Mouse (Mus musculus) myocyte (in vitro differentiated cells): ENCODE measurements around the gene Bmp2k. TPM values are rescaled to one million over a fixed set of nuclear protein-coding genes. Genes with fewer than 3 reads are reported as not detected.

ENCODE experiments used
- H3K27me3 ChIP-seq: one replicate; pipeline ENCODE4 v1.6.1; 2011; ENCODE audit not compliant: control insufficient read depth, insufficient read depth, insufficient read length
- H3K36me3 ChIP-seq: one replicate; pipeline ENCODE4 v1.6.1; 2011; ENCODE audit not compliant: control insufficient read depth, insufficient read depth
- H3K4me2 ChIP-seq: one replicate; pipeline ENCODE4 v1.6.1; 2011; ENCODE audit warnings: low read depth, control low read depth
- H3K4me3 ChIP-seq: one replicate; pipeline ENCODE4 v1.5.1; 2011; ENCODE audit warnings: mild to moderate bottlenecking, control low read depth, moderate library complexity
- H3K79me2 ChIP-seq: one replicate; pipeline ENCODE4 v1.6.1; 2011; ENCODE audit not compliant: control insufficient read depth, insufficient read depth
- H3ac ChIP-seq: one replicate; pipeline ENCODE4 v1.6.1; 2011; ENCODE audit not compliant: control insufficient read depth, insufficient read length
- CEBPB ChIP-seq: IDR thresholded peaks from 2 replicates; pipeline ENCODE4 v1.6.1; 2011; ENCODE audit warnings: mild to moderate bottlenecking, moderate library complexity; ENCODE audit not compliant: poor library complexity, insufficient read depth, severe bottlenecking
- E2F4 ChIP-seq: IDR thresholded peaks from one replicate; pipeline ENCODE4 v1.6.1; 2011; ENCODE audit warnings: mild to moderate bottlenecking, control low read depth, moderate library complexity; ENCODE audit not compliant: insufficient read depth
- MAX ChIP-seq: IDR thresholded peaks from one replicate; pipeline ENCODE4 v1.6.1; 2011; ENCODE audit warnings: low read depth, mild to moderate bottlenecking, control low read depth
- MYOD1 ChIP-seq, 3 experiments: IDR thresholded peaks; one replicate each; pipeline ENCODE4 v1.6.1; 2011; ENCODE audit warnings: control low read depth in 2 of 3, low read depth in 2 of 3, mild to moderate bottlenecking in 2 of 3, moderate library complexity in 1 of 3; ENCODE audit not compliant: insufficient read length in 2 of 3, control insufficient read depth in 1 of 3
- MYOG ChIP-seq, 3 experiments: IDR thresholded peaks; one replicate each; pipeline ENCODE4 v1.6.1; 2011; ENCODE audit warnings: control low read depth in 2 of 3, low read depth in 2 of 3, mild to moderate bottlenecking in 2 of 3; ENCODE audit not compliant: insufficient read length in 2 of 3, control insufficient read depth in 1 of 3, insufficient read depth in 1 of 3
- POLR2A ChIP-seq: IDR thresholded peaks from one replicate; pipeline ENCODE4 v1.6.1; 2011; ENCODE audit warnings: low read depth, mild to moderate bottlenecking, control low read depth, moderate library complexity; ENCODE audit not compliant: insufficient read length
- POLR2AphosphoS2 ChIP-seq: IDR thresholded peaks from one replicate; pipeline ENCODE4 v1.6.1; 2011; ENCODE audit warnings: low read depth, control low read depth; ENCODE audit not compliant: insufficient read length
- REST ChIP-seq: IDR thresholded peaks from one replicate; pipeline ENCODE4 v1.6.1; 2011; ENCODE audit warnings: mild to moderate bottlenecking, control low read depth, moderate library complexity; ENCODE audit not compliant: insufficient read depth, insufficient read length
- SRF ChIP-seq: IDR thresholded peaks from one replicate; pipeline ENCODE4 v1.6.1; 2011; ENCODE audit warnings: low read depth; ENCODE audit not compliant: control insufficient read depth, insufficient read length
- TCF12 ChIP-seq: IDR thresholded peaks from one replicate; pipeline ENCODE4 v1.6.1; 2011; ENCODE audit warnings: mild to moderate bottlenecking, control low read depth; ENCODE audit not compliant: poor library complexity, insufficient read depth, severe bottlenecking
- TCF3 ChIP-seq: IDR thresholded peaks from one replicate; pipeline ENCODE4 v1.6.1; 2011; ENCODE audit warnings: low read depth, control low read depth; ENCODE audit not compliant: insufficient read length
- USF1 ChIP-seq: IDR thresholded peaks from one replicate; pipeline ENCODE4 v1.6.1; 2011; ENCODE audit warnings: low read depth, mild to moderate bottlenecking, control low read depth, moderate library complexity
- polyA plus RNA-seq: library from polyadenylated mRNA; unstranded; fragments of >200 nt; fragmentation: generic; extraction: Trizol; gene quantifications from one replicate; pipeline ENCODE4 v1.2.1, GENCODE M21; 2012; ENCODE audit warnings: missing spikeins

Gene Bmp2k
- polyA plus RNA-seq, 1 experiment, result 5.2 TPM

GRCm38 (mm10) chr5:96961852-96962251 lies 35.6 kb upstream of the Bmp2k start:
- Histone ChIP-seq H3ac (no peak overlapping the region), H3K4me2 (no peak overlapping the region), H3K79me2 (no peaks in the 10 kb centered on the region), H3K36me3 (no peaks in the 10 kb centered on the region), H3K4me3 (no peak overlapping the region), H3K27me3 (no peaks in the 10 kb centered on the region)
- TF ChIP-seq USF1, result no peak
- no peak for TF ChIP-seq CEBPB
- TF ChIP-seq TCF3, result no peak

- Histone ChIP-seq H3K4me2 (no peak overlapping the region), H3K27me3 (no peaks in the 10 kb centered on the region), H3K36me3 (no peaks in the 10 kb centered on the region), H3K4me3 (no peak overlapping the region), H3K79me2 (no peaks in the 10 kb centered on the region), H3ac (no peak overlapping the region)
- no peak for TF ChIP-seq SRF
- TF ChIP-seq POLR2AphosphoS2, result no peak
- TF ChIP-seq MYOG (IDR thresholded peaks at IDR 0.05; ENCODE audit: control insufficient read depth in 1 of 3, insufficient read depth in 1 of 3, insufficient read length in 2 of 3, low read depth in 2 of 3), result no peak
- TF ChIP-seq POLR2A, result no peak
- TF ChIP-seq TCF12, result no peak
- TF ChIP-seq CEBPB, result no peak
- TF ChIP-seq REST, result no peak
- TF ChIP-seq E2F4, result no peak
- no peak for TF ChIP-seq USF1
- no peak for TF ChIP-seq MYOD1 (IDR thresholded peaks at IDR 0.05; ENCODE audit: control insufficient read depth in 1 of 3, insufficient read length in 2 of 3, low read depth in 2 of 3)
- no peak for TF ChIP-seq MAX
- no peak for TF ChIP-seq TCF3
These were observed 35.1 kb upstream of the Bmp2k start for GRCm38 (mm10) chr5:96962252-96962933.

- no peak overlapping the region for H3ac ChIP-seq
- H3K4me2 ChIP-seq, result no peak overlapping the region
- no peaks in the 10 kb centered on the region for H3K79me2 ChIP-seq
- no peaks in the 10 kb centered on the region for H3K27me3 ChIP-seq
- TF ChIP-seq MAX, result no peak
- TF ChIP-seq REST, result no peak
- no peak for TF ChIP-seq USF1
- TF ChIP-seq CEBPB, result no peak
- no peak for TF ChIP-seq TCF12
- no peak for TF ChIP-seq POLR2AphosphoS2
- no peak for TF ChIP-seq E2F4
- no peak for TF ChIP-seq MYOD1 (IDR thresholded peaks at IDR 0.05; ENCODE audit: control insufficient read depth in 1 of 3, insufficient read length in 2 of 3, low read depth in 2 of 3)
- TF ChIP-seq TCF3, result no peak
- no peak for TF ChIP-seq SRF
- TF ChIP-seq POLR2A, result no peak
- TF ChIP-seq MYOG (IDR thresholded peaks at IDR 0.05; ENCODE audit: control insufficient read depth in 1 of 3, insufficient read depth in 1 of 3, insufficient read length in 2 of 3, low read depth in 2 of 3), result no peak
- H3K4me3 ChIP-seq, result no peak overlapping the region
- H3K36me3 ChIP-seq, result no peaks in the 10 kb centered on the region
These were observed 34.6 kb upstream of the Bmp2k start for GRCm38 (mm10) chr5:96962934-96963301.

GRCm38 (mm10) chr5:96964062-96965028 lies 33.1 kb upstream of the Bmp2k start:
- H3ac ChIP-seq, result no peak overlapping the region
- H3K79me2 ChIP-seq, result no peaks in the 10 kb centered on the region
- H3K36me3 ChIP-seq, result no peaks in the 10 kb centered on the region
- no peak overlapping the region for H3K4me3 ChIP-seq
- H3K4me2 ChIP-seq, result no peak overlapping the region
- TF ChIP-seq E2F4 (no peak), USF1 (no peak), MAX (no peak), MYOG (IDR thresholded peaks at IDR 0.05; ENCODE audit: control insufficient read depth in 1 of 3, insufficient read depth in 1 of 3, insufficient read length in 2 of 3, low read depth in 2 of 3) (no peak), TCF12 (no peak), POLR2AphosphoS2 (no peak), REST (no peak)
- H3K27me3 ChIP-seq, result no peaks in the 10 kb centered on the region

GRCm38 (mm10) chr5:96965029-96965403 lies 32.5 kb upstream of the Bmp2k start:
- Histone ChIP-seq H3K4me2 (no peak overlapping the region), H3K27me3 (no peaks in the 10 kb centered on the region), H3ac (no peak overlapping the region), H3K4me3 (no peak overlapping the region), H3K36me3 (no peaks in the 10 kb centered on the region), H3K79me2 (no peaks in the 10 kb centered on the region)
- TF ChIP-seq TCF3, result no peak
- no peak for TF ChIP-seq MYOD1 (IDR thresholded peaks at IDR 0.05; ENCODE audit: control insufficient read depth in 1 of 3, insufficient read length in 2 of 3, low read depth in 2 of 3)
- no peak for TF ChIP-seq POLR2A
- no peak for TF ChIP-seq MYOG (IDR thresholded peaks at IDR 0.05; ENCODE audit: control insufficient read depth in 1 of 3, insufficient read depth in 1 of 3, insufficient read length in 2 of 3, low read depth in 2 of 3)
- TF ChIP-seq E2F4, result no peak
